Mouse (Mus musculus): ENCODE data around the gene Ern1.
"Not testable (repeated sequence)": the region's sequence is repeated elsewhere in the genome, so short reads cannot be mapped to it uniquely, and the experiment has no call there.

The Ern1 gene

DNA sequence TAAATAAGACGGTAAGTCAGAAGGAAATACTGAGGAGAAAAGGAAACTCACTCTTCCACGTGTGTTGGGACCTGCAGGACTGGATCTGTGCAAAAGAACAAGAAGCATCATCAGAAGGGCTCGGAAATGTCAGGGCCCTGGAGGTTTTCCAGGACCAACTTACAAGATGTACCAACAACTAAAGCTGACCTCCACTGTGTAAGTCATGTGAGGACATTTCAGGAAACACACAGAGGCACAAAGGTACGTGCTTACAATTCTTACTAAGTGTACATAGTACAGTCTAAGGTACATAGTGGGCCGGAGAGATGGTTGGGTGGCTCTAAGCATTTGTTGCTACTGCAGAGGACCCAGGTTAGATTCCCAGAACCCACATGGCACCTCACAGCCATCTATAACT is 50.6 kb downstream of the Ern1 start:
- DNase-seq (ENCODE audit: low spot score), result no peak

DNA sequence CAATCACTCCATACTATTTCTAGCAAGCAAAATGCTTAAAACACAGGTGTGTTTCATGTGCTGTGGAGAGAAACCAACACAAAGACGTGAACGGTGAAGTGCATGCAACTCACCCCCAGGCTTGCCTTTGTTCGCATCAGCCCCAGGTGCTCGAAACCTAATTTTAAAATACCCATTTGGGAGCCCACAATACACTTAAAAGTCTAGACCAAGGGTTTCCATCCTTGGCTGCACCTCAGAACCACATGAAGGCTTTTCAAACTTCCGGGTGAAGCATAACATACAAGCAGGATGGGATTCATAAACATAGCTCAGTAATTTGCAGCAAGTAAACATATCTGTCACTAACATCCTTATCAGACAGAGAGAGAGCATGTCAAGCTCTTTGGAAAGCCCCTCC is 57.3 kb downstream of the Ern1 start:
- DNase-seq (ENCODE audit: low spot score), result no peak

DNA sequence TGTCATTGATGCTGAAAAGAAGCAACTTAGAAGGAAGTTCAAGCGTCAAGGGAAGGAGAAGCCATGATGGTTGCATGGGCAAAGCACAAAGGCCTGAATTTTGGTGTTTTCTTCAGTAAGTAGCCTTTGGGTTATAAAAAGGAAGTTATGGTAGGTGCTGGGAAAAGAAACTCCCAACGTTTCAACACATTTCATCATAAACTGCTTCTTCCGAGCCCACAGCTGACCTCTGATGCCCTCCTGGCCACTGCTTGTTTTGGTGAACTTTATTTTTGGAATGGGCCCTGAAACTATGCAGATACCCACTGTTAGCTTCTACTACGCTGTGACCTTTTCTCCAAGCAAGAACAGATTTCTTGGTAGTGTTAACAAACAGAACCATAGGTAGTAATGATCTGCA is 58.0 kb downstream of the Ern1 start:
- DNase-seq (ENCODE audit: low spot score), result no peak

DNA sequence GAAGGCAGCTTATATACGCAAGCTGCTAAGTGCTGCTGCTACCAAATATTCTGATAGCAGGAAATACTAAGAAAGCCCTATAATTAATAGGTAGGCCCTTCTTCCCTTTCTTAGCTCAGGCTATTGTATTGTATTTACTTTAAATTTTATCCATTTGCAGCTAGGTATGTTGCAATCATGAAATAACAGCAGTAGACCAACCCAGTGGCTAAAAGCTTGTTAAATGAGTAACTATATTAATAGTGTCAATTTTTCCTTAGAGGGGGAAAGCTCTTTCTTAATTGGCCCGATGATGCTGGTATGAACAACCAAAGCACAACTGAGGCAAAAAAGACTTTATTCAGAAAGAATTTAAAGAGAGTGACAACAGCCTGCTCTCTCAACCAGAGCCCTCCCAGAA is 59.1 kb downstream of the Ern1 start:
- DNase-seq (ENCODE audit: low spot score), result no peak

DNA sequence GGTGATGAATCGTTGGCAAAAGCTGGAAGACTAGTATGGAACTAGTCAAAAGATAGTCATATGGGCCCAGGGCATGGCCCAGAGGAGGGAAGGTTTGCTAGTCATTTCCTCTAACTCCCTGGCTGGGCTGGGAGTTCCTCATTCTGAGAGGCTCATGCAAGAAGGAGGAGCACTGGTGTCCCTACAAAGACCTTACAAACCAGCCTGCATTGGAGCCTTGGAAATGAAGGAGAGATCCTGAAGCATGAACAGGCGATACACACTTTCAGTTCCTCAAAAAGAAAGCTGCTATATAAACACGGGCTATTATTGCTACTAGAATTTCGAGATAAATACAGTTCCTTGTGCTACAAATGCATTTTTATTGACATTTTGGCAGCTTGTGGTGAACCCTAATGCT is 59.5 kb downstream of the Ern1 start:
- DNase-seq (ENCODE audit: low spot score), result no peak

DNA sequence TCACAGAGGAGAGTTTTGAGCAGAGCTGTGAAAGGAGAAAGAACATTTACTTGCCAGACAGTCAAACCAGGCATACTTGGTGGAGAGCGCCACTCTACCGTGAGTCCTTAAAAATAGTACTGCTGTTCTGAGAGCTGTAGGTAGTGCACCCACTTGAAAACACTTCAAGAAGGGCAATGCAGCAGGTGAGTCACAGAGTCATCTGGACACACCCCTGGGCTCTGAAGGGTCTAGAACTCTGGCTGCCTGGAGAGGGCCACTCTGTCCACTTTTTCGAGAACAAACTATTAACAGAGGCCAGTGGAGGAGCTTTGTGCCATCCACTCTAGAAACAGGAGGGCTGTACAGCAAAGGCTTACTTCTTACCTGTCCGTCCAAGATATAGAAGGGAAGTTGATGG is 61.2 kb downstream of the Ern1 start:
- no peak for DNase-seq (ENCODE audit: low spot score)

DNA sequence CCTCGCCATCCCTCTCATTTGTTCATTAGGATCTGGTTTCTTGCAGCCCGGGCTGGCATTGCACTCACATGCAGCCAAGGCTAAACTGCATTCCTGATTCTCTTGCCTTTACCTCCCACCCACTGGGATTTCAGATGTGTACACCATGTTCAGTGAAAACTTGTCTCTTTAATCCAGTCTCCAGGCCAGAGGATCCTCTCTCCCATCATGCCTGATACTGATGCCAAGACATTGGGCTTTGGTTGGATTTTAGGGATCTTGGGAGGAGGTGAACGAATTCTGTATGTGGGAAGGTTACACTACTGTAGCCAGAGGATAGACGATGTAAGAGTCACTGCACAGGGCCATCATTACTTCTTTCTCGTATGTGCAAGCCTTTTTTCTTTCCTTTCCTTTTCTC is 62.5 kb downstream of the Ern1 start:
- no peak for DNase-seq (ENCODE audit: low spot score)

DNA sequence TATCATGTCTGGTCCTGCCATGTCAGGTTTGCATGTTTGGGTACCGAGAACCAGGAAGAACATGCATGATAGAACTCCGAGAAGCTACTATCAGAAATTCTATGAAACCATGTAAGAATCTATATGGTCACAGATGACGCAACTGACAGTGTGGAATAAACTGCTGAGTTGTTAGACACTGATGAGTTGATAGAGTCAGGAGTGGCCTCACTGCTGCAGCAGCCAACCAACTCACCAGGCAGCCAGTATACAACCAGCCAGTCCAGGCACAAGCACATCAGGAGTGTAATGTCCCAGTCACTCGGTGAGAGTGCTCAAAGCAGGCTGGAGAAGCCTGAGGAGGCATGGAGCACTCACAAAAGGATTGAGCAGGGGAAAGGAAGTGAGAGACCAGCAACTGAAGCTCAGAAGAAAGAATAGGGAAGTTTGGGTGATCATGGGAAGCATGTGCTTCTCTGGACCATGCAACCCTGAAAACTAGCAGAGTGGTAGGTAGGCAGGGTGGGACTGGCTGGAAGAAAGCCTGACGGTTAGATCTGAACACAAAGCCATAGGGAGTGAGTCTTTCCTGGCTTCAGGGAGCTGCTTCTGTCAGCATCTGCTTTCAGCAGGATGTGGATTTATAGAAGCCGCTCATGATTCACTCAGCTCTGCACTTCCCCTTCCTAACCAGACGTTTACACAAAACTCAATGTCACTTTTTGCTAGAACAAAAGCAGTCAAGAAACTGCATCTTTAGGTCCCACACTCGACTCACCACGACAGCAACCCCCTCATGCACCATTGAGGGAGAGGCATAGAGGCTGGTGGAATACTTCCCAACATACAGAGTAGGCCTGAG is 68.2 kb downstream of the Ern1 start:
- peak; percentile 13 for DNase-seq (ENCODE audit: low spot score)

DNA sequence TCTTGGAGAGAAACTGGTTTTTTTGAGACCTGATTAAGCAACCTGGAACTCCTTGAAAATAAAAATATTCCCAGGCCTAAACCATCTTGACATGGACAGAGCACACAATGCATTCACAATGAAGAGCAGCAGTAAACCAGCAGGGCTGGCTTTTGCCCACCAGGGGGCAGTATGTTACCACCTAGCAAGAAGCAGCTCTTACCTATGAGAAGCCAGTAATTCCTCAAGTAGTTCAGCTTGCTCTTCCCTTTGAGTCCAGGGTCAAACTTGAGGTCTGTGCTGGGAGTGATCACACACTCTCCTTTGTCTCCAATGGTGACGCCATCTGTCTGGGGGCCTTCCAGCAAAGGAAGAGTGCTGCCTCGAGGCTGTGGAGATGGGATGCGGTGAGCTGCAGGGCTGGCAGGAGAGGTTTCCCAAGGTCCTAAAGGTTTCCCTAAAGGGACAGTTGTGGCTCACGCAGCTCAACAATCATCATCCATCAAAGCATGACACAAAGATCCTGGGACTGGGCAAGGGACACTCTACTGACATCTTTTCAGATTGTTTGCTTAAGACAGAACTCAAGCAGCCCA is 68.9 kb downstream of the Ern1 start:
- DNase-seq (ENCODE audit: low spot score), result peak; percentile 91

DNA sequence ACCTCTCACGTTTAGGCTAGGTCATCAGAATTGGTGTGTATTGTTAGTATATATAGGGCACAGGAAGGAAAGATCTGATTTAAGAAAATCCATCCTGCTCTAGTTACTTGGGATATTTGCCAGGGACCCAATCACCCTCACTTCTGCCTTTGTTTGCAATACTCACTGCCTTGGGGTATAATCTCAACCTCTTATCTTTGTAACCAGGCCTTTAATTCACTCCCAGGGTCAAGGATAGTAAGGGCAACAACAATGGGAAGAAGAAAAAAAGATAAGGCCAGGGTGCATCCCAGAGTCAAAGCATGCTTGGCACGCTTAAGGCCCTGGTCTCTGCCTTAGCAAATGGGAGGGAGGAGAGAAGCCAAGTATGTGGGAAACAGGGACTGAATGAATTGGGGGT is 69.8 kb downstream of the Ern1 start:
- DNase-seq (ENCODE audit: low spot score), result no peak

DNA sequence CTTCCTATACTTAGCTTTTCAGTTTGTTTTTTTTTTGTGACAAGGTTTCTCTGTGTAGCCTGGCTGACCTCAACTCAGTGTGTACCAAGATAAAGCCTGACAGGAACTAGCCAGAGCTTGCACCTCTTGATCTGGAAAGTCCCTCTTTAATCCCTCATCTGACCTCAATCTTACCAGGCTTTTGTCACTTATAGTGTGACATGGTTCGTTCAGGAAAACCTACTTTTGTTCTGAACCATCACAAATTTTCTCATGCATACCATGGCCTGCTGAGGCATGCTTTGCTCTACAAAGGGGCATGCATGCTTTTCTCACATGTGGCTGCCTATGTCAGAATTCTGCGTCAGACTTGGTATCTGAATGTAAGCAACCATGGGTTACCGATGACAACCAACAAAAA is 71.3 kb downstream of the Ern1 start:
- no peak for DNase-seq (ENCODE audit: low spot score)

DNA sequence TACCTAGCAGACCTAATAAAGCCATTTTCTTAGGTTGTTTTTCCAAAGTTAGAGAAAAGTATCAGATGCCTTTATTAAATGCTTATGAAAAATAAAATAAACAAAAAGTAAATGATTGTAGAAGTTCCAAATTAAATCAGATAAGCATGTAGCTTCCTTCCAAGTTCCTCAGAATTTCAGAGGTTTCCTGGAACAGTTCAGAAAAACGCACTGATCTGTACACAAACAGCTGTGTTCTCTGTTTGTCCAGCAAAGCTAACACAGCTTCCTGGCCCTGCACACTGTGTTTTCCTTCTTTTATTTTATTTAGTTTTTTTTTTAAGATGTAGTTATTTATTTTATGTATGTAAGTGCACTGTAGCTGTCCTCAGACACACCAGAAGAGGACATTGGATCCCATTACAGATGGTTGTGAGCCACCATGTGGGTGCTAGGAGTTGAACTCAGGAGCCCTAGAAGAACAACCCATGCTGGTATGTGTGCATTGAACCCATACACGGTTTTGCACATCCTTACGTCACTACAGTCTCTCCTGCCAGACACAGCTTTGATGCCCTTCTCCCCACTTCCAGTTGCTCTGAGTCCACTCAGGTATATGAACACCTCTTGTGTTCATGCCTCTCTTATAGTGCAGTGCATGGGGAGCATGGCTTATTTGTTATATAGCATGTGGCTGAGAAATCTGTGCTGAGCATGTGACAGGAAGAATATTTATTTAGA is 74.9 kb downstream of the Ern1 start:
- no peak for DNase-seq (ENCODE audit: low spot score)

DNA sequence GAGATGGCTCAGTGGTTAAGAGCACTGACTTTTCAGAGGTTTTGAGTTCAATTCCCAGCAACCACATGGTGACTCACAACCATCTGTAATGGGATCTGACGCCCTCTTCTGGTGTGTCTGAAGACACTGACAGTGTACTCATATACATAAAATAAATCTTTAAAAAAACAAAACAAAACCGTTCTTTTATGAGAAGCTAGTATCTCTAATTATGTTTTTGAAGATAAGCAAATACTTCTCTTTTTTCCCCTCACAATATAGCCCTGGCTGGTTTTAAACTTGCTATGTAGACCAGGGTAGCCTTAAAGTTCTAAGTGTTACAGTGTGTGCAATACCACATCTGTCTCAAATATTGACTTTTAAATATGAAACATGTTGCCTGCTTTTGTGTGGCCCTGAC is 76.5 kb downstream of the Ern1 start:
- DNase-seq (ENCODE audit: low spot score), result no peak

DNA sequence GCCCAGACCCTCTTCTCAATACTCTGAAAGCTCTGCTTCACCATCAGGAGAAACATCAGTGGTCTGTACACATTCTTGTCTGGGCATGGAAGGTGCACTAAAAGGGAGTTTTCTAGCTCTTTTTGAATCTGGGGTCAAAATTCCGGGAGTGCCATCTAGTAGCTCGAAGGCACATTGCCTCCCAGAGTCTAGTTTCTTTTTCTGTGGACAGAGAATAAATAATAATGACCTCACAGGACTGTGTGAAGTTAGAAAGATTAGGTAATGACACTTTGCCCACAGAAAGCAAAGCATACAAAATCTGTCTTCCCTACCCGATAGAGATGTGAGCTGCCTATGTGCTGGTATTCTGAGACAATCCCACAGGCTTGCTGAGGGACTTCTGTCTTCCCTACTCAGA is 77.1 kb downstream of the Ern1 start:
- no peak for DNase-seq (ENCODE audit: low spot score)

DNA sequence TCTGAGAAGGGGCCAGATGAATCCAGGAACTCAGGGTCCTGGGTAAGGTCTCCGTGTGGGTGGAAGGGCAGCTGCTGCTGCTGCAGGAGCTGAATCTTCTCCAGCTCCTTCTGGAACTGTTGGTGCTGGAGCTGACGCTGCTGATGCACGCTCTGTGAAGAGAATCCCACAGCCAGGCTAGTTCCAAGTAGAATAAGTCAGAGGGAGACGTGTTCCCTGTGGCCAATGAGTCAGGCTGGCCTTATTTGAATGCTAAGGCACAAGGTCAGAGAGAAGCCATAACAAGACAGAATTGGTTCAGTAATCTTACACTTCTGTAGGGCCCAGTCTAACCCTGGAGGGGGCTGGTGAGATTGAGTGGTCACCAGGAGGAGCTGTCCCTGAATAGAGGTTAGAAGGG is 77.6 kb downstream of the Ern1 start:
- DNase-seq (ENCODE audit: low spot score), result no peak

DNA sequence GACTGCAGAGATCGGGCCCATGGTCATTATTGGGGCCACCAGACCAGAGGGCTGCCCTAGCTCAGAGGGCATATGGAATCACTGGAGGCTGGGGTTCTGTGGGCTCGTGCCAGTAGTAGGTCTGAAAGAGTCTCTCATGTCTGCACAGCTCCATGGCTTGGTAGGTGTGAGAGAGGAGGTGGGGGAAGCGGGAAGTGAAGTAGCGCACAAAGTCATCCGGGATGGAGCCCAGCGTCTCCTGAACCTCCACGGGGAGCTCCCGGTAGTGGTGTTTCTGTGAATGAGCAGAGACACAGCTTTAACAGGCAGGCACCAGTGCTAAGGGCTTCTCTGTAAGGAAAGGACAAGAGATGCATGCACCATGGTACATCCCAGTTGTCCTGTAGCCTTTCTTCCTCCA is 89.2 kb downstream of the Ern1 start:
- DNase-seq (ENCODE audit: low spot score), result no peak

DNA sequence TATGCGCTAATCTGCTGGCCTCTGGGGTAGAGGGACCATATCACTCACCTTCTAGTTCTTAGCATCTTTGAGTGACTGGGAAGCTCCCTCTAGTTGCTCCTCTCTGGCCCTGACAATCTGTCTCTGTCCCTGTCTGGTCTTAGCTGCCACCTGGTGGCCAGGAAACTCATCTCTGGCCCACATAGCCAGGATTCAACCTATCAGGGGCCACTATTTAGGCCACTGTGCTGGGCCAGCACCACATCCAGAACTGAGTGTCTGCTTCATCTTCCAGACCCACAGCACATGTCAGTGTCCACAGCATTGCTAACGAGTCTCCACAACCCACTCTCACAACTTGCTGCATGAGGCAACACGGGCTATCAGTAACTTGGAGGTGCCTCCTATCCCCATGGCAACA is 90.0 kb downstream of the Ern1 start:
- DNase-seq (ENCODE audit: low spot score), result no peak

DNA sequence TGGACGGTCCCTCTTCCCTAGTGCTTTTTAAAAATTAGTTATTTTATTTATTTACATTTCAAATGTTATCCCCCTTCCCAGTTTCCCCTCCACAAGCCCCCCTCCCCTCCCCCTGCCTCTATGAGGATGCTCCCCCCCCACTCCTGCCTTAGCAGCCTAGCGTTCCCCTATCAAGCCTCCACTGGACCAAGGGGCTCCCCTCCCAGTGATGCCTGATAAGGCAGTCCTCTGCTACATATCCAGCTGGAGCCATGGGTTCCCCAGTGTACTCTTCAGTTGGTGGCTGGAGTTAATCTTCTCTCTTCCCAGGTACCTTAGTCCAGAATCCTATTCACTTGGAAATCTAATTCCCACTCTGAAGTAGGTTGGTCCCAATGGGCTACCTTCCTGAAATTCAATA is 93.6 kb downstream of the Ern1 start:
- DNase-seq (ENCODE audit: low spot score), result not testable (repeated sequence)

DNA sequence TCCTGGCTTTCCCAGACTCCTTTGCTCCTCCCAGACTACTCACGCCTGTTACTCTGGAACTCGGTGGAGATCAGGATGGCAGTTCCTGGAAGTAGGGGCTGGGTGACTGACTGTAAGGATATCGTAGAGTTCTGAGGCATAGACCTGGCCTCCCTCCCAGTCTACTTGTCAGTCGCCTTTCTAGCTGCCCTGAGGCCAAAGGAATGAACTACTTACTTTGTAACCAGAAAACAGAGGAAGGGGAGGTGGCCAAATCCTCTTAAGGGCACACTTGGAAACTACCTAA is 94.4 kb downstream of the Ern1 start:
- no peak for DNase-seq (ENCODE audit: low spot score)

DNA sequence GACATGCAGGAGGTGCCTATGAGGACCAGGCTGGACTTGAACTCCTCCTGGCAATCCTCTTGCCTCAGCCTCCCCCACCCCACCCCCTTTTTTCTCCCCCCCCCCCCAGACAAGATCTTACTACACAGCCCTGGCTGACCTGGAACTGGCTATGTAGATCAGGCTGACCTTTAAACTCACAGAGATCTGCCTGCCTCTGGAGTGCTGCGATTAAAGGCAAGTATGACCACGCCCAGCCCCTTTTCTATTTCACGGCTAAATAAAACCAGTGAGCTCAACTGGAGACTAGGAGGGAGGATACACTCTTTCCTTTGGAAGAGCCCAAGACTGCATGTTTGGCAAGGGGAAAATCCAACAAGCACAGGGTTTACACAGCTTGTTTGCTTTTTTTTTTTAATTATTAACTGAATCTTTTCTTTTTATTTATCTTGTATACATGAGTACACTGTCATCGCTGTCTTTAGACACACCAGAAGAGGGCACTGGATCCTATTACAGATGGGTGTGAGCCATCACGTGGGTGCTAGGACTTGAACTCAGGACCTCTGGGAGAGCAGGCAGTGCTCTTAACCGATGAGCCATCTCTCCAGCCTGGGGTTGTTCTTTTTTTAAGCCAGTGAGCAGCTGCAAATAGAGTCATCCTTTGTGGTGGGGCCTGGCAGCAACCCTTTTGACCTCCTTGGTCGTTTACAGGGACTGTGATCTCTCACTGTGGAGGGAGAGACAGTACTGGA is 94.9 kb downstream of the Ern1 start:
- DNase-seq (ENCODE audit: low spot score), result no peak

DNA sequence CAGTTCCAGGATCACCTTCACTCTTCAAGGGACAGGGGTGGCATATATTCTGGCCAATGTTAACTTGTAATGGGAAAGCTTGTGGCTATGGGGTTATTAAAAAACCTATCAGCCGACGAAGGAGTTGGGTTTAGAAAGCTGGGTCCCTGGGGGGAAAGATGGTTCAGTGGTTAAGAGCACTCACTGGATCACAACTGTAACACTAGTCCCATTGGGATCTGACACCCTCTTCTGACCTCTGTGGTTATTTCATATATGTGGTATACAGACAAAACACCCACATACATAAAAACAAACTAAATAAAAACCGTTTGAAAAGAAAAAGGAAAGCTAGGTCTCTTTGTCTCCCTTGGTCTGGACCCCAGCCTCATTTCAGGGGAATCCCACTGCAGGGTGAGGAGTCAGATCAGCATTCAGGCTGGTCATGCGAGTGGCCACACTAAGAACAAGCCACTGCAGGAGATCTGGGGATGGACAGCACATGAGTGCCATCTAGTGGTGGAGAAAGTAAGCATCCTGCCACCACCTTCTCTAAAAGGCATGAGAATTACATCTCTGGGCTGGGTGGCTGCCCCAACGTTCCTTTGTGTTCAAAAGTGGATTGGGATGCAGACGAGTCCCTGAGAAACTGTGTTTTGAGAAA is 96.0 kb downstream of the Ern1 start:
- peak; percentile 80 for DNase-seq (ENCODE audit: low spot score)

DNA sequence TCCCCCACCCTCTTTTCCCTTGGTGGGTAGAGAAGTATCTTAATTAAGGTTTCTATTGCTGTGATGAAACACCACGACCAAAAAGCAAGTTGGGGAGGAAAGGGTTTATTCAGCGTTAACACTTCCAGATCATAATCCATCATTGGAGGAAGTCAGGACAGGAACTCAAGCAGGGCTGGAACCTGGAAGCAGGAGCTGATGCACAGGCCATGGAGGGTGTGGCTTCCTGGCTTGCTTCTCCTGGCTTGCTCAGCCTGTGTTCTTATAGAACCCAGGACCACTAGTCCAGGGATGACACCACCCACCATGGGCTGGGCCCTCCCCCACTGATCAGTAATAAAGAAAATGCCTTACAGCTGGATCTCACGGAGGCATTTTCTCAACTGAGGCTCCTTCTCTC is 96.9 kb downstream of the Ern1 start:
- no peak for DNase-seq (ENCODE audit: low spot score)

DNA sequence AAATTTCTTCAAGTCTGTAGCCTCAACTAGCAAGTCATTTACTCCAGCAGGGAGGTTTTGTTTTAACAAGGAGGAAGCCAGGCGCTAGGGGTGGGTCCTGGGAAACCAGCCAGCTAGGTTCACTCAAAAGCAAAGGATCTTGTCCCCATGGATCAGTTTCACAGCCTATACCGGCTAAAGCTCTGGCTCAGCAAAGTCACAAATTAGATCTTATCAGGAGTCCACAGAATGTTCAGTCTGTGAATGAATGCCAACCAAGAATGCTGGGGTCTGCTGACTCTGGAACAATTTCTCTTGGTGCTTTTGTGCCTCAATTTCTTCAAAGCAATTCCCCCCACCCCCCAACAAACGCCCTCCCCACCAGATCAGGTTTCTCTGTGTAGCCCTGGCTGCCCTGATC is 98.0 kb downstream of the Ern1 start:
- DNase-seq (ENCODE audit: low spot score), result no peak
